Mouse (Mus musculus): Measurements from ENCODE around the gene 4933430I17Rik. TPM values are rescaled to one million over a fixed set of nuclear protein-coding genes. Genes with fewer than 3 reads are reported as not detected.

Gene 4933430I17Rik
- total and polyA plus RNA-seq, 3 experiments = 0.30 to 1.8 (median 0.52) TPM

GRCm38 (mm10) chr4:62516079-62516478 is 9.1 kb upstream of the 4933430I17Rik start:
- H3K27ac ChIP-seq (ENCODE audit: insufficient read depth, low read depth) = no peak overlapping the region
- no peak overlapping the region for H3K4me3 ChIP-seq (replicated peaks in 1 of 3; ENCODE audit: low read depth in 2 of 3, low read length in 2 of 3, poor library complexity in 1 of 3)
- no peak overlapping the region for H3K4me2 ChIP-seq (ENCODE audit: insufficient read depth, low read depth, poor library complexity, severe bottlenecking)
- no peaks in the 10 kb centered on the region; the same call in 1 of the 2 replicates for H3K79me2 ChIP-seq (replicated peaks; ENCODE audit: control insufficient read depth, extremely low read depth, insufficient read depth, poor library complexity, severe bottlenecking)
- H3K4me1 ChIP-seq (ENCODE audit: control insufficient read depth in 1 of 2, insufficient read depth in 2 of 2) = peaks cover 9 to 41% of the 10 kb centered on the region in 2 experiments
- no peaks in the 10 kb centered on the region for H3K9me3 ChIP-seq (replicated peaks; ENCODE audit: low read length)
- no peak for TF ChIP-seq CHD2 (IDR thresholded peaks at IDR 0.05; ENCODE audit: low read length)
- no peak for TF ChIP-seq MAZ (IDR thresholded peaks at IDR 0.05; ENCODE audit: low read depth, low read length)
- TF ChIP-seq CTCF (conservative IDR thresholded peaks at IDR 0.05 in 1 of 2, IDR thresholded peaks at IDR 0.05 in 1 of 2; ENCODE audit: low read depth in 2 of 2, low read length in 2 of 2) = no peak
- no peak for TF ChIP-seq MAFK (IDR thresholded peaks at IDR 0.05; ENCODE audit: insufficient replicate concordance, low read length)
- TF ChIP-seq TCF12 (IDR thresholded peaks at IDR 0.05; ENCODE audit: low read depth, low read length) = no peak
- dilution Hi-C loops (cut with MboI; ENCODE audit: extremely low pct_ligation_motif_present, extremely low pct_unique_long_range_greater_than_20kb, low sequenced_read_pairs) (no loop called here), in situ Hi-C loops (cut with MboI; ENCODE audit: low pct_ligation_motif_present, low pct_unique_long_range_greater_than_20kb, low sequenced_read_pairs) (loop anchor here (10.0 kb wide), 1 partner anchor 171 kb away; no protein-coding TSS in a partner anchor)
- peaks cover 30 to 49% of the 10 kb centered on the region in 2 experiments for H3K36me3 ChIP-seq (replicated peaks in 1 of 2; ENCODE audit: control insufficient read depth in 1 of 2, insufficient read depth in 1 of 2, low read length in 1 of 2)
- DNase-seq (ENCODE audit: extremely low read depth) = no peak
- no peak overlapping the region for H3K9ac ChIP-seq (ENCODE audit: insufficient read depth, low read depth)
- H3K27me3 ChIP-seq (replicated peaks) = no peaks in the 10 kb centered on the region

- DNase-seq (ENCODE audit: extremely low read depth) = no peak
- H3K27ac ChIP-seq (ENCODE audit: insufficient read depth, low read depth) = no peak overlapping the region
- H3K27me3 ChIP-seq (replicated peaks) = no peaks in the 10 kb centered on the region
- TF ChIP-seq ZC3H11A (IDR thresholded peaks at IDR 0.05; ENCODE audit: low read depth, low read length) = no peak
- H3K4me2 ChIP-seq (ENCODE audit: insufficient read depth, low read depth, poor library complexity, severe bottlenecking) = no peak overlapping the region
- peaks cover 25 to 45% of the 10 kb centered on the region in 2 experiments for H3K36me3 ChIP-seq (replicated peaks in 1 of 2; ENCODE audit: control insufficient read depth in 1 of 2, insufficient read depth in 1 of 2, low read length in 1 of 2)
- no peak overlapping the region for H3K9ac ChIP-seq (ENCODE audit: insufficient read depth, low read depth)
- in situ Hi-C loops (cut with MboI; ENCODE audit: low pct_ligation_motif_present, low pct_unique_long_range_greater_than_20kb, low sequenced_read_pairs) = loop anchor here (10.0 kb wide), 1 partner anchor 172 kb away; no protein-coding TSS in a partner anchor
- no peaks in the 10 kb centered on the region; the same call in 1 of the 2 replicates for H3K79me2 ChIP-seq (replicated peaks; ENCODE audit: control insufficient read depth, extremely low read depth, insufficient read depth, poor library complexity, severe bottlenecking)
- peaks cover 9 to 42% of the 10 kb centered on the region in 2 experiments for H3K4me1 ChIP-seq (ENCODE audit: control insufficient read depth in 1 of 2, insufficient read depth in 2 of 2)
- no peaks in the 10 kb centered on the region for H3K9me3 ChIP-seq (replicated peaks; ENCODE audit: low read length)
- H3K4me3 ChIP-seq (replicated peaks in 1 of 3; ENCODE audit: low read depth in 2 of 3, low read length in 2 of 3, poor library complexity in 1 of 3) = no peak overlapping the region
- dilution Hi-C loops (cut with MboI; ENCODE audit: extremely low pct_ligation_motif_present, extremely low pct_unique_long_range_greater_than_20kb, low sequenced_read_pairs) = no loop called here
Observed at GRCm38 (mm10) chr4:62516579-62516978, 8.6 kb upstream of the 4933430I17Rik start.

GRCm38 (mm10) chr4:62517046-62517445 is 8.1 kb upstream of the 4933430I17Rik start:
- H3K27me3 ChIP-seq (replicated peaks) = no peaks in the 10 kb centered on the region
- DNase-seq (ENCODE audit: extremely low read depth) = no peak
- no peak overlapping the region for H3K4me3 ChIP-seq (replicated peaks in 1 of 3; ENCODE audit: low read depth in 2 of 3, low read length in 2 of 3, poor library complexity in 1 of 3)
- no peak for TF ChIP-seq BHLHE40 (IDR thresholded peaks at IDR 0.05; ENCODE audit: low read depth, low read length)
- TF ChIP-seq EP300 (IDR thresholded peaks at IDR 0.05; ENCODE audit: low read length) = no peak
- no peak for TF ChIP-seq ZNF384 (IDR thresholded peaks at IDR 0.05; ENCODE audit: low read depth, low read length)
- TF ChIP-seq ZC3H11A (IDR thresholded peaks at IDR 0.05; ENCODE audit: low read depth, low read length) = no peak
- TF ChIP-seq RCOR1 (conservative IDR thresholded peaks at IDR 0.05; ENCODE audit: low read depth, low read length) = no peak
- TF ChIP-seq ZKSCAN1 (IDR thresholded peaks at IDR 0.05; ENCODE audit: borderline replicate concordance, low read depth, low read length) = no peak
- TF ChIP-seq ZMIZ1 (IDR thresholded peaks at IDR 0.05; ENCODE audit: low read depth, low read length) = no peak
- no peak for TF ChIP-seq POLR2A (IDR thresholded peaks at IDR 0.05; ENCODE audit: low read depth, low read length)
- no peak for TF ChIP-seq SIN3A (IDR thresholded peaks at IDR 0.05; ENCODE audit: low read length)
- no peak for TF ChIP-seq USF2 (conservative IDR thresholded peaks at IDR 0.05; ENCODE audit: low read depth, low read length)
- no peak for TF ChIP-seq HCFC1 (IDR thresholded peaks at IDR 0.05; ENCODE audit: low read depth, low read length)
- TF ChIP-seq MAZ (IDR thresholded peaks at IDR 0.05; ENCODE audit: low read depth, low read length) = no peak
- no peak for TF ChIP-seq POLR2AphosphoS2 (IDR thresholded peaks at IDR 0.05; ENCODE audit: low read depth, low read length)
- no peak overlapping the region for H3K27ac ChIP-seq (ENCODE audit: insufficient read depth, low read depth)
- 0 out of 2 replicates have a peak overlapping the region, but pooled peaks have one; percentile 92 for H3K4me2 ChIP-seq (ENCODE audit: insufficient read depth, low read depth, poor library complexity, severe bottlenecking)
- no peaks in the 10 kb centered on the region for H3K9me3 ChIP-seq (replicated peaks; ENCODE audit: low read length)
- no peaks in the 10 kb centered on the region; the same call in 1 of the 2 replicates for H3K79me2 ChIP-seq (replicated peaks; ENCODE audit: control insufficient read depth, extremely low read depth, insufficient read depth, poor library complexity, severe bottlenecking)
- H3K4me1 ChIP-seq (ENCODE audit: control insufficient read depth in 1 of 2, insufficient read depth in 2 of 2) = peaks cover 9 to 42% of the 10 kb centered on the region in 2 experiments
- H3K36me3 ChIP-seq (replicated peaks in 1 of 2; ENCODE audit: control insufficient read depth in 1 of 2, insufficient read depth in 1 of 2, low read length in 1 of 2) = peaks cover 20 to 41% of the 10 kb centered on the region in 2 experiments
- in situ Hi-C loops (cut with MboI; ENCODE audit: low pct_ligation_motif_present, low pct_unique_long_range_greater_than_20kb, low sequenced_read_pairs) (loop anchor here (10.0 kb wide), 1 partner anchor 172 kb away; no protein-coding TSS in a partner anchor), dilution Hi-C loops (cut with MboI; ENCODE audit: extremely low pct_ligation_motif_present, extremely low pct_unique_long_range_greater_than_20kb, low sequenced_read_pairs) (no loop called here)
- no peak overlapping the region for H3K9ac ChIP-seq (ENCODE audit: insufficient read depth, low read depth)
